Mouse (Mus musculus): ENCODE results near the gene Fermt2.

GRCm38 (mm10) chr14:45457003-45457402 lies 72.9 kb downstream of the Fermt2 start:
- TF ChIP-seq POLR2A (IDR thresholded peaks at IDR 0.05; ENCODE audit: borderline replicate concordance, extremely low read depth, low read depth, low read length) (no peak), CTCF (IDR thresholded peaks at IDR 0.05; ENCODE audit: insufficient read depth, low read length) (no peak)

Measured in lung, adult 2 months (tissue).